Mouse (Mus musculus): ENCODE measurements around the gene Gm438. TPM values are rescaled to one million over a fixed set of nuclear protein-coding genes. Genes with fewer than 3 reads are reported as not detected.
"Not testable (repeated sequence)": the region's sequence is repeated elsewhere in the genome, so short reads cannot be mapped to it uniquely, and the experiment has no call there.

Gene Gm438
- not detected for polyA plus RNA-seq (2017; shearing (Covaris generic))

- no peak for ATAC-seq
Measured at GRCm38 (mm10) chr4:144786483-144786882, at the start of gene Gm438. Gm438 (minus strand) TSS chr4:144786583.

GRCm38 (mm10) chr4:144824706-144825105 is 38.3 kb upstream of the Gm438 start:
- ATAC-seq: no peak

GRCm38 (mm10) chr4:144823996-144824395 is 37.6 kb upstream of the Gm438 start:
- no peak for ATAC-seq

GRCm38 (mm10) chr4:144807135-144807534 is 20.8 kb upstream of the Gm438 start:
- ATAC-seq: not testable (repeated sequence)

- no peak for ATAC-seq
Measured at GRCm38 (mm10) chr4:144803633-144804032, 17.2 kb upstream of the Gm438 start.

- no peak for ATAC-seq
Measured at GRCm38 (mm10) chr4:144790141-144790540, 3.8 kb upstream of the Gm438 start.

- ATAC-seq: no peak
Measured at GRCm38 (mm10) chr4:144782476-144783197, 3.7 kb downstream of the Gm438 start.

- ATAC-seq: no peak
Measured at GRCm38 (mm10) chr4:144765722-144766121, 20.7 kb downstream of the Gm438 start.

- no peak for ATAC-seq
Measured at GRCm38 (mm10) chr4:144749139-144749538, 37.2 kb downstream of the Gm438 start.

Other genes with a start within 250 kb of the Gm438 start
- gene Gm13124, start 221.4 kb downstream of the Gm438 start, polyA plus RNA-seq (2017; shearing (Covaris generic)): not detected
- not detected for gene Aadacl4, start 172.9 kb downstream of the Gm438 start, polyA plus RNA-seq (2017; shearing (Covaris generic))
- gene Gm436, start 100.2 kb downstream of the Gm438 start, polyA plus RNA-seq (2017; shearing (Covaris generic)): not detected
- not detected for gene Gm13178, start 65.2 kb downstream of the Gm438 start, polyA plus RNA-seq (2017; shearing (Covaris generic))
- gene Dhrs3, start 106.2 kb upstream of the Gm438 start, polyA plus RNA-seq (2017; shearing (Covaris generic)): 10 to 100 TPM; 46.8 to 47.3 TPM

Data from activated CD4-positive, CD25-positive, alpha-beta regulatory T cell, adult 4 months (primary cell).